Mouse (Mus musculus) ES-Bruce4 (cell line): Measurements from ENCODE around the gene A730061H03Rik.

Experiments
- CTCF ChIP-seq: IDR thresholded peaks from one replicate; pipeline ENCODE4 v1.8.1; 2011; ENCODE audit warnings: low read depth, low read length
- EP300 ChIP-seq: IDR thresholded peaks from 2 replicates; pipeline ENCODE4 v1.6.1; 2011; ENCODE audit warnings: low read depth, low read length; ENCODE audit not compliant: insufficient read depth
- POLR2A ChIP-seq: IDR thresholded peaks from one replicate; pipeline ENCODE4 v1.8.1; 2011; ENCODE audit warnings: low read length; ENCODE audit not compliant: insufficient read depth

DNA sequence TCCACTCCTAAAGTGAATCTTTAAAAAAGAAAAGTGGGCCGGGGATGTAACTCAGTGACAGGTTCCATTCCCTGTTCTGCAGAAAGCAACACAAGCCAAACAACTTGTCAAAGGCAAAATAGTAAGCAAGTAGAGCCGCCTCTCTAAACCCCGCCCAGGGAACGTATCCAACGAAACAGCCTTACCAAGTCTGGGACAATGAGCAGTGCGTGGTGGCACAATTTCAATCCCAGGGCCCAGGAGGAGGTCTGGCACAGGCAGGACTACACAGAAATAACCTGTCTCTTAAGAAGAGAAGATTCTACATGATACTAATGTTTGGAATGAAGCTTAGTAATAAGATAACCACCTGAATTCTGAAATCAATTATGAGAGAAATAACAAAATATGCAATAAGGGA lies 10.0 kb downstream of the A730061H03Rik start:
- TF ChIP-seq EP300 = no peak
- no peak for TF ChIP-seq CTCF
- no peak for TF ChIP-seq POLR2A
